Mouse (Mus musculus): Measurements from ENCODE around the gene Platr17. TPM values are rescaled to one million over a fixed set of nuclear protein-coding genes. Genes with fewer than 3 reads are reported as not detected.
A peak's percentile ranks its signal among the peaks of the same experiment; 100 is the strongest.

Platr17 gene
- polyA plus RNA-seq, 1 experiment from 2014 or later: 0.40 TPM

- peak overlapping the region; percentile 92 for H3K4me3 ChIP-seq (replicated peaks; ENCODE audit: low read length)
- H3K9me3 ChIP-seq (replicated peaks; ENCODE audit: control insufficient read depth, low read length): no peaks in the 10 kb centered on the region
- H3K9ac ChIP-seq (ENCODE audit: low read length): peak overlapping the region; percentile 94
- ATAC-seq (ENCODE audit: insufficient read depth, low FRiP score): no peak
- WGBS: 0% methylated on average over 14 of the region's 14 CpGs
- H3K4me1 ChIP-seq (ENCODE audit: control insufficient read depth, insufficient read depth, low read length): peaks cover 15% of the 10 kb centered on the region
- H3K27me3 ChIP-seq (ENCODE audit: control insufficient read depth, insufficient read depth, low read length): no peaks in the 10 kb centered on the region
- peak overlapping the region; percentile 97 for H3K27ac ChIP-seq (ENCODE audit: low read length)
- H3K4me2 ChIP-seq (ENCODE audit: low read depth, low read length): peak overlapping the region; percentile 76
- H3K36me3 ChIP-seq (ENCODE audit: control insufficient read depth, insufficient read depth, low read length): peaks cover 24% of the 10 kb centered on the region
Measured at GRCm38 (mm10) chr17:33909869-33910250, 4.9 kb downstream of the Platr17 start.

GRCm38 (mm10) chr17:33910346-33911051 is 5.6 kb downstream of the Platr17 start:
- Histone ChIP-seq H3K4me2 (ENCODE audit: low read depth, low read length) (peak overlapping the region; percentile 76), H3K9me3 (replicated peaks; ENCODE audit: control insufficient read depth, low read length) (no peaks in the 10 kb centered on the region), H3K4me3 (replicated peaks; ENCODE audit: low read length) (peak overlapping the region; percentile 92), H3K4me1 (ENCODE audit: control insufficient read depth, insufficient read depth, low read length) (peaks cover 20% of the 10 kb centered on the region), H3K27ac (ENCODE audit: low read length) (peak overlapping the region; percentile 97), H3K27me3 (ENCODE audit: control insufficient read depth, insufficient read depth, low read length) (no peaks in the 10 kb centered on the region), H3K9ac (ENCODE audit: low read length) (peak overlapping the region; percentile 94), H3K36me3 (ENCODE audit: control insufficient read depth, insufficient read depth, low read length) (peaks cover 24% of the 10 kb centered on the region)
- 47% methylated on average over 11 of the region's 11 CpGs for whole genome bisulfite sequencing
- ATAC-seq (ENCODE audit: insufficient read depth, low FRiP score): no peak

- H3K27me3 ChIP-seq (ENCODE audit: control insufficient read depth, insufficient read depth, low read length): no peaks in the 10 kb centered on the region
- no peak overlapping the region for H3K9ac ChIP-seq (ENCODE audit: low read length)
- no peak overlapping the region for H3K4me2 ChIP-seq (ENCODE audit: low read depth, low read length)
- H3K4me1 ChIP-seq (ENCODE audit: control insufficient read depth, insufficient read depth, low read length): peaks cover 20% of the 10 kb centered on the region
- no peak overlapping the region for H3K4me3 ChIP-seq (replicated peaks; ENCODE audit: low read length)
- H3K36me3 ChIP-seq (ENCODE audit: control insufficient read depth, insufficient read depth, low read length): peaks cover 24% of the 10 kb centered on the region
- ATAC-seq (ENCODE audit: insufficient read depth, low FRiP score): no peak
- H3K27ac ChIP-seq (ENCODE audit: low read length): no peak overlapping the region
- WGBS: 89% methylated on average over 31 of the region's 31 CpGs
- no peaks in the 10 kb centered on the region for H3K9me3 ChIP-seq (replicated peaks; ENCODE audit: control insufficient read depth, low read length)
Measured at GRCm38 (mm10) chr17:33911052-33911812, 6.3 kb downstream of the Platr17 start.

- Histone ChIP-seq H3K4me3 (replicated peaks; ENCODE audit: low read length) (no peak overlapping the region), H3K9me3 (replicated peaks; ENCODE audit: control insufficient read depth, low read length) (no peaks in the 10 kb centered on the region), H3K27me3 (ENCODE audit: control insufficient read depth, insufficient read depth, low read length) (no peaks in the 10 kb centered on the region), H3K27ac (ENCODE audit: low read length) (no peak overlapping the region), H3K36me3 (ENCODE audit: control insufficient read depth, insufficient read depth, low read length) (peaks cover 24% of the 10 kb centered on the region), H3K4me1 (ENCODE audit: control insufficient read depth, insufficient read depth, low read length) (peaks cover 23% of the 10 kb centered on the region), H3K4me2 (ENCODE audit: low read depth, low read length) (no peak overlapping the region), H3K9ac (ENCODE audit: low read length) (no peak overlapping the region)
- ATAC-seq (ENCODE audit: insufficient read depth, low FRiP score): no peak
- 92% methylated on average over 28 of the region's 28 CpGs for WGBS
Measured at GRCm38 (mm10) chr17:33911813-33912414, 7.0 kb downstream of the Platr17 start.

- Histone ChIP-seq H3K4me1 (ENCODE audit: control insufficient read depth, insufficient read depth, low read length) (peaks cover 22% of the 10 kb centered on the region), H3K4me2 (ENCODE audit: low read depth, low read length) (no peak overlapping the region), H3K36me3 (ENCODE audit: control insufficient read depth, insufficient read depth, low read length) (peaks cover 27% of the 10 kb centered on the region), H3K27me3 (ENCODE audit: control insufficient read depth, insufficient read depth, low read length) (no peaks in the 10 kb centered on the region), H3K27ac (ENCODE audit: low read length) (no peak overlapping the region), H3K9ac (ENCODE audit: low read length) (no peak overlapping the region), H3K9me3 (replicated peaks; ENCODE audit: control insufficient read depth, low read length) (no peaks in the 10 kb centered on the region), H3K4me3 (replicated peaks; ENCODE audit: low read length) (no peak overlapping the region)
- WGBS: 90% methylated on average over 10 of the region's 10 CpGs
- ATAC-seq (ENCODE audit: insufficient read depth, low FRiP score): no peak
Measured at GRCm38 (mm10) chr17:33913264-33913663, 8.3 kb downstream of the Platr17 start.

- H3K9ac ChIP-seq (ENCODE audit: low read length): no peak overlapping the region
- ATAC-seq (ENCODE audit: insufficient read depth, low FRiP score): no peak
- H3K9me3 ChIP-seq (replicated peaks; ENCODE audit: control insufficient read depth, low read length): no peaks in the 10 kb centered on the region
- no peaks in the 10 kb centered on the region for H3K27me3 ChIP-seq (ENCODE audit: control insufficient read depth, insufficient read depth, low read length)
- WGBS: 95% methylated on average over 8 of the region's 8 CpGs
- no peak overlapping the region for H3K4me2 ChIP-seq (ENCODE audit: low read depth, low read length)
- peaks cover 27% of the 10 kb centered on the region for H3K4me1 ChIP-seq (ENCODE audit: control insufficient read depth, insufficient read depth, low read length)
- H3K4me3 ChIP-seq (replicated peaks; ENCODE audit: low read length): no peak overlapping the region
- H3K27ac ChIP-seq (ENCODE audit: low read length): no peak overlapping the region
- H3K36me3 ChIP-seq (ENCODE audit: control insufficient read depth, insufficient read depth, low read length): peaks cover 27% of the 10 kb centered on the region
Measured at GRCm38 (mm10) chr17:33913905-33914304, 9.0 kb downstream of the Platr17 start.

- Histone ChIP-seq H3K4me3 (replicated peaks; ENCODE audit: low read length) (peak overlapping the region; percentile 64; the same call in 1 of the 2 replicates), H3K27me3 (ENCODE audit: control insufficient read depth, insufficient read depth, low read length) (no peaks in the 10 kb centered on the region), H3K9me3 (replicated peaks; ENCODE audit: control insufficient read depth, low read length) (no peaks in the 10 kb centered on the region), H3K27ac (ENCODE audit: low read length) (no peak overlapping the region), H3K4me1 (ENCODE audit: control insufficient read depth, insufficient read depth, low read length) (peaks cover 30% of the 10 kb centered on the region), H3K36me3 (ENCODE audit: control insufficient read depth, insufficient read depth, low read length) (peaks cover 27% of the 10 kb centered on the region), H3K9ac (ENCODE audit: low read length) (peak overlapping the region; percentile 48; the same call in 1 of the 2 replicates), H3K4me2 (ENCODE audit: low read depth, low read length) (peak overlapping the region; percentile 73)
- WGBS: 68% methylated on average over 13 of the region's 13 CpGs
- ATAC-seq (ENCODE audit: insufficient read depth, low FRiP score): no peak
Measured at GRCm38 (mm10) chr17:33914969-33915391, 10.0 kb downstream of the Platr17 start.

GRCm38 (mm10) chr17:33915671-33916250 is 10.8 kb downstream of the Platr17 start, which contains the start of the genes Tapbp and Zbtb22:
Tapbp (plus strand) TSS chr17:33915899.
Zbtb22 (plus strand) TSS chr17:33915904.
- peak within 1 kb of the TSS; percentile 76 for H3K9ac ChIP-seq (ENCODE audit: low read length)
- H3K36me3 ChIP-seq (ENCODE audit: control insufficient read depth, insufficient read depth, low read length): peaks cover 27% of the 10 kb centered on the region
- peak within 1 kb of the TSS; percentile 83 for H3K27ac ChIP-seq (ENCODE audit: low read length)
- H3K9me3 ChIP-seq (replicated peaks; ENCODE audit: control insufficient read depth, low read length): no peaks in the 10 kb centered on the region
- peak within 1 kb of the TSS; percentile 73 for H3K4me2 ChIP-seq (ENCODE audit: low read depth, low read length)
- WGBS: under 1% methylated on average over 34 of the region's 34 CpGs
- no peaks in the 10 kb centered on the region for H3K27me3 ChIP-seq (ENCODE audit: control insufficient read depth, insufficient read depth, low read length)
- ATAC-seq (ENCODE audit: insufficient read depth, low FRiP score): peak; percentile 92
- H3K4me1 ChIP-seq (ENCODE audit: control insufficient read depth, insufficient read depth, low read length): peaks cover 23% of the 10 kb centered on the region
- H3K4me3 ChIP-seq (replicated peaks; ENCODE audit: low read length): peak within 1 kb of the TSS; percentile 64

Measured in stomach, embryonic 16.5 days (tissue).